Mouse (Mus musculus): ENCODE results near the gene Hmces. TPM values are rescaled to one million over a fixed set of nuclear protein-coding genes. Genes with fewer than 3 reads are reported as not detected.

The Hmces gene
- polyA plus RNA-seq, 1 experiment from 2014 or later: 47.1 TPM

DNA sequence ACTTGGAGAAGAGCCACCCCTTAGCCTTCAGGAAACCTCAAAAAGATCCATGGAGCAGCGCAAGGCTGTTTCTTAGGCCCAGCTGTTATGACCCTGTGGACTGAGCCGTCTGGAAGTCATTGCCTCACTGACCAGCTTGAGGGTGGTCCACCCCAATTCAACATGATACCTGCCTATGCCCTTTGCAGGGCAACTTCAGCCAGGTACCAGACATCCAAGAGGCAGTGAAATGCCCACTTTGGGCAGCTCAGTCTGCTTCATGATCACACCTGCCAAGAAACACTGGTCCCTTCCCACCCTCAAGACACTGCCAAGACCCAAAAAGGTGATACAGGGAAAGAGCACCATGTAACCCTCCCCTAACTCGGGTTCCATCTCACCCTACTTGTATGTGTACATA, 66.0 kb downstream of the Hmces start:
- ATAC-seq (replicated peaks; ENCODE audit: low FRiP score, low read depth) (no peak), DNase-seq (ENCODE audit: low spot score) (no peak)
- Histone ChIP-seq H3K4me1 (replicated peaks; ENCODE audit: insufficient read depth, low read length) (peaks cover 14% of the 10 kb centered on the region), H3K4me2 (ENCODE audit: low read length) (peak overlapping the region; percentile 89), H3K4me3 (replicated peaks; ENCODE audit: low read depth, low read length) (peak overlapping the region; percentile 73), H3K9me3 (replicated peaks; ENCODE audit: low read length) (no peaks in the 10 kb centered on the region), H3K27ac (no peak overlapping the region), H3K27me3 (ENCODE audit: insufficient read depth, low read length) (no peaks in the 10 kb centered on the region), H3K36me3 (ENCODE audit: insufficient read depth, low read length) (no peaks in the 10 kb centered on the region), H3K9ac (ENCODE audit: low read depth, low read length) (no peak overlapping the region)
- WGBS: 60% methylated on average over 3 of the region's 3 CpGs
- no peak for TF ChIP-seq CTCF (IDR thresholded peaks at IDR 0.05; ENCODE audit: low read depth)

DNA sequence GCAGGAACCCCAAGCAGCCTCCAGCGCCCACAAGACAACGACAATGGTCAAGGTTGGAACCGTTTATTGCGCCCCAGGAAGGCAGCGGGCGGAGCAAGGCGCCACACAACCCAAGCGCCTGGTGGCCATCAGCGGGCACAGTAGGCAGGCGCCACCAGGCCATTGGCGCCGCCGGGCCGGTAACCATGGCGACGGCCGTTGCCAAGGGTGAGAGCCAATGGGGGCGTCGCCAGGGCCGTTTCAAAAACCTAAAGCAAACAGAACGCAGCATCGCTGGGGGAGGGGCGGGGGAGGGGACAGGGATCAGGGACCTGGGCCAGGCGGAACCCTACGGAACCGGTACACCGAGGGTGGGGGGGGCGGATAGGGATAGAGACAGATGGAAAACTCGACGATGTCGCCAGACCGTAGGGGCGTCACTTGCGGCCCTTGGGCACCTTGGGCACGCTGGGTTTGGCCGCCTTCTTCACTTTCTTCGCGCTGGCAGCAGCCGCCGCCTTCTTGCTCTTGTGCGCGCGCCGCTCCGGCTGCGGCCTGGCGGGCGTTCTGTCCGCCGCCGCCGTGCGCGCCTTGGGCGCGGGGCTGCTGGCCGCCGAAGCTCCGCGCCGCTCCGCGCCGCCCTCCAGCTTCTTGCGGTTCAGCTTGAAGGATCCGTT, 66.8 kb downstream of the Hmces start:
- TF ChIP-seq CTCF (IDR thresholded peaks at IDR 0.05; ENCODE audit: low read depth): peak; percentile 56
- Histone ChIP-seq H3K9me3 (replicated peaks; ENCODE audit: low read length) (no peaks in the 10 kb centered on the region), H3K36me3 (ENCODE audit: insufficient read depth, low read length) (no peaks in the 10 kb centered on the region), H3K4me1 (replicated peaks; ENCODE audit: insufficient read depth, low read length) (peaks cover 14% of the 10 kb centered on the region), H3K4me2 (ENCODE audit: low read length) (peak overlapping the region; percentile 89), H3K4me3 (replicated peaks; ENCODE audit: low read depth, low read length) (peak overlapping the region; percentile 73), H3K9ac (ENCODE audit: low read depth, low read length) (peak overlapping the region; percentile 84), H3K27me3 (ENCODE audit: insufficient read depth, low read length) (no peaks in the 10 kb centered on the region), H3K27ac (peak overlapping the region; percentile 77)
- WGBS: under 1% methylated on average over 64 of the region's 66 CpGs
- DNase-seq (ENCODE audit: low spot score) (peak; percentile 86), ATAC-seq (replicated peaks; ENCODE audit: low FRiP score, low read depth) (peak; percentile 83)

DNA sequence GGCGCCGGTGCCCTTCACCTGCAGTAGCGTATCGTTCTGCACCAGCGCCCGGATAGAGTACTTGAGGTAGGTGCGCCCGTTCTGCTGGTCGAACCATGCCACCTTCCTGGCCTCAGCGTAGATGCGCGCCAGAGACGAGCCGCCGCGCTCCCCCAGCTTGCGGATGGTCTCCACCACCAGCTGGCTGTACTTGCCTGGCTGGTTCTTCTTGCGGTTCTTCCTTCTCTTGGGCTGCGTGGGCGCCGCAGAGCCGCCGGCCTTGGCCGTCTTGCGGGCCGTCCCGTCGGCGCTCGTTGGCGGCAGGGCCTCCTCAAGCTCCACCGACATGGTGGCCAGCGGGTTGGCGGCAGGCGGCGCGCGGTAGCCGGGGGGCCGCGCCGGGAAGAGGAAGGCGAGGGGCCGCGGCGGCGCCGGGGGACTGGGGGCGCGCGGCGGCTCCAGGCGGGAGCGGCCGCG, 67.3 kb downstream of the Hmces start:
- ATAC-seq (replicated peaks; ENCODE audit: low FRiP score, low read depth): peak; percentile 40
- Histone ChIP-seq H3K36me3 (ENCODE audit: insufficient read depth, low read length) (no peaks in the 10 kb centered on the region), H3K27me3 (ENCODE audit: insufficient read depth, low read length) (no peaks in the 10 kb centered on the region), H3K4me3 (replicated peaks; ENCODE audit: low read depth, low read length) (peak overlapping the region; percentile 73), H3K4me1 (replicated peaks; ENCODE audit: insufficient read depth, low read length) (peaks cover 14% of the 10 kb centered on the region), H3K9me3 (replicated peaks; ENCODE audit: low read length) (no peaks in the 10 kb centered on the region), H3K9ac (ENCODE audit: low read depth, low read length) (peak overlapping the region; percentile 84), H3K4me2 (ENCODE audit: low read length) (peak overlapping the region; percentile 89), H3K27ac (peak overlapping the region; percentile 77)
- WGBS: under 1% methylated on average over 47 of the region's 56 CpGs
- DNase-seq (ENCODE audit: low spot score): peak; percentile 47
- TF ChIP-seq CTCF (IDR thresholded peaks at IDR 0.05; ENCODE audit: low read depth): no peak

DNA sequence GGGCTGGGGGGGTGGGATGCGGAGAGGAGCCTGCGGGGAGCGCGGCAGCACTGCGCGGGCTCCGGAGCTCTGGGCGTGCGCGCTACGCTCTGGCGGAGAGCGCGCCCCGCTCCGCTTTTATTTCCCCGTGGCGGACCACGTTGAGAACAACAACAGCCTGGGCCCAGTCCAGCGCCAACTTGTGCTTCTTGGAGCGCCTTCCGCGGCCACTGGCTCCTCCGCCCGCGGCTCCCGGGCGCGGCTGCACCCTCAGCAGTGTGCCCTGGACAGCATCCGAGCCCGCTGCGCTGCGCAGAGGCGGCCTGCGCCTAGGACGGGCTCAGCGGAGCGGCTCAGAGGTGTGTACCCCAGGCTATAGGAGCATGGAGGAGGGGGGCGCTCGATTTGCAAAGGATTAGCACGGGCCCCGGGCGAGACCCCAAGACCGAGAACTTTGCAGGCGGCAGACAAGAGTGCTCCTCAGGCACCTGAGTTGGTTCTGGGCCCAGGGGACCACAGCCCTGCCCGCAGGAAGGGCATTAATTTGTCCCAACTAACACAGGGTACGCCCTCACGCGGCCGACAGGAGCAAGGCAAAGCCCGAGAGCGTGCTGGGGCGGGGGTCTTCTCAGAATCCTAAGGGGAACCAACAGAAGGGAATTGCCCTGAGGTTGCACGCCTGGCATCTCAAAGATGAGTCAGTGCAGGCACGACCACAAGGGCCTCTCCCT, 68.0 kb downstream of the Hmces start, which contains the start of gene H1fx:
TSS of gene H1fx (minus strand) at position 91 of the 710 bp plus-strand sequence.
- peak; percentile 56 for TF ChIP-seq CTCF (IDR thresholded peaks at IDR 0.05; ENCODE audit: low read depth)
- Histone ChIP-seq H3K9me3 (replicated peaks; ENCODE audit: low read length) (no peaks in the 10 kb centered on the region), H3K36me3 (ENCODE audit: insufficient read depth, low read length) (0 out of 2 replicates have a peak, but pooled peaks cover 3% of the 10 kb centered on the region), H3K27me3 (ENCODE audit: insufficient read depth, low read length) (no peaks in the 10 kb centered on the region), H3K9ac (ENCODE audit: low read depth, low read length) (peak within 1 kb of the TSS; percentile 84), H3K4me1 (replicated peaks; ENCODE audit: insufficient read depth, low read length) (peaks cover 14% of the 10 kb centered on the region), H3K4me3 (replicated peaks; ENCODE audit: low read depth, low read length) (peak within 1 kb of the TSS; percentile 73), H3K27ac (peak within 1 kb of the TSS; percentile 77), H3K4me2 (ENCODE audit: low read length) (peak within 1 kb of the TSS; percentile 89)
- under 1% methylated on average over 54 of the region's 55 CpGs for WGBS
- ATAC-seq (replicated peaks; ENCODE audit: low FRiP score, low read depth) (peak; percentile 85), DNase-seq (ENCODE audit: low spot score) (peak; percentile 76)

DNA sequence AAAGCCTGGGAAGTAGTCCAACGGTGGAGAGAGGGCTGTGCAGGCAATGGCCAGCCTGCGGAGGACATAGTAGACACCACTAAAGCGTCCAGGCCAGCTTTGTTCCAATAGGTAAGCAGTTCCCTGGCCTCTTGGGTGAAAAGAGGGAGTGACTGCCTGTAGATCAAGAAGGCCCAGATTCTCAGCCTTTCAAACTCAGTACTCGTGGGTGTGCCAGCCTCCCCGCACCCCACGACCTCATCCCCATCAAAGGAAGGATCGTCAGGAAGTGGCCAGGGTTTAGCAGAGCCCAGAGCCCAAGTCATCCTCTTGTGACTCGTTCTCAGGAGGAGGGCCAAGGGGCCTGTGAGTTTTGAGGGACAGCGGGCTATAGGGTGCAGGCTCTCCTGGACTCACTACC, 68.8 kb downstream of the Hmces start:
- peak overlapping the region; percentile 73 for H3K4me3 ChIP-seq (replicated peaks; ENCODE audit: low read depth, low read length)
- H3K4me1 ChIP-seq (replicated peaks; ENCODE audit: insufficient read depth, low read length): peaks cover 14% of the 10 kb centered on the region
- ATAC-seq (replicated peaks; ENCODE audit: low FRiP score, low read depth) (no peak), DNase-seq (ENCODE audit: low spot score) (no peak)
- H3K9ac ChIP-seq (ENCODE audit: low read depth, low read length): no peak overlapping the region; the same call in 1 of the 2 replicates
- no peak for TF ChIP-seq CTCF (IDR thresholded peaks at IDR 0.05; ENCODE audit: low read depth)
- H3K27ac ChIP-seq: no peak overlapping the region
- peak overlapping the region; percentile 89 for H3K4me2 ChIP-seq (ENCODE audit: low read length)
- 58% methylated on average over 9 of the region's 9 CpGs for WGBS
- H3K36me3 ChIP-seq (ENCODE audit: insufficient read depth, low read length): 0 out of 2 replicates have a peak, but pooled peaks cover 3% of the 10 kb centered on the region
- no peaks in the 10 kb centered on the region for H3K9me3 ChIP-seq (replicated peaks; ENCODE audit: low read length)
- no peaks in the 10 kb centered on the region for H3K27me3 ChIP-seq (ENCODE audit: insufficient read depth, low read length)

Small RNA genes lying within 50 kb of the gene (microRNA-seq; reads per million reads assigned to microRNA genes)
- not detected for gene Gm47286

Other genes starting within 250 kb of the Hmces start
- gene Aplf, start 241.7 kb upstream of the Hmces start, polyA plus RNA-seq (2015; fragmentation: Nextera tagmentation; extraction: Ambion mirVana): 12.7 and 14.3 TPM in 2 replicates
- gene Efcc1, start 183.1 kb upstream of the Hmces start, polyA plus RNA-seq (2015; fragmentation: Nextera tagmentation; extraction: Ambion mirVana): 1.7 and 2.0 TPM in 2 replicates
- 0.42 and 0.66 TPM in 2 replicates for gene Gp9, start 135.9 kb upstream of the Hmces start, polyA plus RNA-seq (2015; fragmentation: Nextera tagmentation; extraction: Ambion mirVana)
- gene Rab43, start 101.8 kb upstream of the Hmces start, polyA plus RNA-seq (2015; fragmentation: Nextera tagmentation; extraction: Ambion mirVana): 16.4 and 17.1 TPM in 2 replicates
- 3.0 and 4.1 TPM in 2 replicates for gene Gm45140, start 78.1 kb upstream of the Hmces start, polyA plus RNA-seq (2015; fragmentation: Nextera tagmentation; extraction: Ambion mirVana)
- gene Isy1, start 75.1 kb upstream of the Hmces start, polyA plus RNA-seq (2015; fragmentation: Nextera tagmentation; extraction: Ambion mirVana): 46.6 and 48.5 TPM in 2 replicates
- gene Cnbp, start 62.8 kb upstream of the Hmces start, polyA plus RNA-seq (2015; fragmentation: Nextera tagmentation; extraction: Ambion mirVana): 881 and 892 TPM in 2 replicates
- gene Copg1, start 26.1 kb upstream of the Hmces start, polyA plus RNA-seq (2015; fragmentation: Nextera tagmentation; extraction: Ambion mirVana): 101 and 114 TPM in 2 replicates
- gene H1fx, start 67.7 kb downstream of the Hmces start, polyA plus RNA-seq (2015; fragmentation: Nextera tagmentation; extraction: Ambion mirVana): 39.4 and 72.1 TPM in 2 replicates
- gene Rab7, start 131.3 kb downstream of the Hmces start, polyA plus RNA-seq (2015; fragmentation: Nextera tagmentation; extraction: Ambion mirVana): 238 and 244 TPM in 2 replicates
- gene Rpn1, start 170.5 kb downstream of the Hmces start, polyA plus RNA-seq (2015; fragmentation: Nextera tagmentation; extraction: Ambion mirVana): 282 and 319 TPM in 2 replicates

Measured in kidney, postnatal 0 days (tissue).